Mouse (Mus musculus) MEL (cell line): ENCODE results near the gene Mpv17l2. TPM values are rescaled to one million over a fixed set of nuclear protein-coding genes. Genes with fewer than 3 reads are reported as not detected.

Experiments
- DNase-seq: peaks from one replicate; pipeline ENCODE4 v3.0.0; 2011; ENCODE audit warnings: low read depth, low spot score
- H3K27ac ChIP-seq: 2 replicates; pipeline ENCODE4 v1.5.1; 2012; ENCODE audit warnings: low read depth, mild to moderate bottlenecking, control low read depth, low read length, moderate library complexity; ENCODE audit not compliant: control insufficient read depth
- H3K27me3 ChIP-seq, 2 experiments: fragments of 150-350 bp in 1 of 2; sonication (generic) in 1 of 2; 2 replicates each; pipeline ENCODE4 v1.6.1; 2012; ENCODE audit warnings: low read length in 2 of 2, mild to moderate bottlenecking in 2 of 2, improper control_type of control experiment in 1 of 2, moderate library complexity in 1 of 2; ENCODE audit not compliant: insufficient read depth in 2 of 2, control insufficient read depth in 1 of 2
- H3K36me3 ChIP-seq, 2 experiments: 2 replicates each; pipeline ENCODE4 v1.6.1; 2012 to 2014; ENCODE audit warnings: low read length in 2 of 2, improper control_type of control experiment in 1 of 2, inconsistent platforms in 1 of 2, mild to moderate bottlenecking in 1 of 2; ENCODE audit not compliant: insufficient read depth in 2 of 2, control insufficient read depth in 1 of 2
- H3K4me1 ChIP-seq, 2 experiments: fragments of 150-350 bp in 1 of 2; sonication (generic) in 1 of 2; 2 replicates each; pipeline ENCODE4 v1.6.1; 2012; ENCODE audit warnings: low read length in 2 of 2, improper control_type of control experiment in 1 of 2, mild to moderate bottlenecking in 1 of 2; ENCODE audit not compliant: insufficient read depth in 2 of 2, control insufficient read depth in 1 of 2
- H3K4me3 ChIP-seq, 2 experiments: fragments of 150-350 bp in 1 of 2; sonication (generic) in 1 of 2; 2 replicates each; pipeline ENCODE4 v1.5.1; 2012; ENCODE audit warnings: low read depth in 2 of 2, low read length in 2 of 2, mild to moderate bottlenecking in 2 of 2, moderate library complexity in 2 of 2, control low read depth in 1 of 2, improper control_type of control experiment in 1 of 2; ENCODE audit not compliant: control insufficient read depth in 1 of 2, insufficient read depth in 1 of 2
- H3K79me2 ChIP-seq: 2 replicates; pipeline ENCODE4 v1.6.1; 2012; ENCODE audit warnings: mild to moderate bottlenecking, low read length, moderate library complexity; ENCODE audit not compliant: control insufficient read depth, poor library complexity, insufficient read depth
- H3K9ac ChIP-seq: 2 replicates; pipeline ENCODE4 v1.6.1; 2012; ENCODE audit warnings: low read depth, mild to moderate bottlenecking, control low read depth, low read length, moderate library complexity; ENCODE audit not compliant: control insufficient read depth, poor library complexity, severe bottlenecking
- H3K9me3 ChIP-seq: fragments of 150-350 bp; sonication (generic); replicated peaks from 2 replicates; pipeline ENCODE4 v1.6.1; 2012; ENCODE audit warnings: mild to moderate bottlenecking, low read length, improper control_type of control experiment, moderate library complexity; ENCODE audit not compliant: insufficient read depth
- BHLHE40 ChIP-seq: IDR thresholded peaks from 2 replicates; pipeline ENCODE4 v1.6.1; 2012; ENCODE audit warnings: low read depth, mild to moderate bottlenecking, inconsistent platforms, low read length, improper control_type of control experiment, borderline replicate concordance
- CHD2 ChIP-seq: IDR thresholded peaks from 2 replicates; pipeline ENCODE4 v1.6.1; 2011; ENCODE audit warnings: low read length, improper control_type of control experiment
- CTCF ChIP-seq, 3 experiments: IDR thresholded peaks in 2 of 3; conservative IDR thresholded peaks in 1 of 3; 2 replicates each; pipeline ENCODE4 v1.5.1; 2011 to 2012; ENCODE audit warnings: low read length in 3 of 3, low read depth in 2 of 3, mild to moderate bottlenecking in 2 of 3, improper control_type of control experiment in 1 of 3, inconsistent platforms in 1 of 3, mixed read lengths in 1 of 3, moderate library complexity in 1 of 3; ENCODE audit not compliant: control insufficient read depth in 1 of 3, insufficient read depth in 1 of 3, poor library complexity in 1 of 3, severe bottlenecking in 1 of 3
- GATA1 ChIP-seq: IDR thresholded peaks from 2 replicates; pipeline ENCODE4 v1.6.1; 2011; ENCODE audit warnings: low read depth, low read length, improper control_type of control experiment
- HCFC1 ChIP-seq: IDR thresholded peaks from 2 replicates; pipeline ENCODE4 v1.6.1; 2012; ENCODE audit warnings: low read depth, mild to moderate bottlenecking, inconsistent platforms, low read length, improper control_type of control experiment, moderate library complexity
- MAFK ChIP-seq: IDR thresholded peaks from 2 replicates; pipeline ENCODE4 v1.6.1; 2011; ENCODE audit warnings: low read depth, mild to moderate bottlenecking, low read length, improper control_type of control experiment, borderline replicate concordance
- MEF2A ChIP-seq: IDR thresholded peaks from 2 replicates; pipeline ENCODE4 v1.6.1; 2014; ENCODE audit warnings: low read depth, mild to moderate bottlenecking, inconsistent platforms, low read length, improper control_type of control experiment; ENCODE audit not compliant: poor library complexity, insufficient replicate concordance, severe bottlenecking; ENCODE audit errors: extremely low read depth
- MXI1 ChIP-seq: IDR thresholded peaks from 2 replicates; pipeline ENCODE4 v1.6.1; 2011; ENCODE audit warnings: mild to moderate bottlenecking, low read depth, low read length, improper control_type of control experiment
- NELFE ChIP-seq: IDR thresholded peaks from 2 replicates; pipeline ENCODE4 v1.6.1; 2011; ENCODE audit warnings: low read depth, low read length, improper control_type of control experiment
- TBP ChIP-seq: IDR thresholded peaks from 2 replicates; pipeline ENCODE4 v1.8.0; 2011; ENCODE audit warnings: low read depth, low read length, improper control_type of control experiment
- USF2 ChIP-seq, 2 experiments: IDR thresholded peaks; 2 replicates each; pipeline ENCODE4 v1.6.1; 2011 to 2012; ENCODE audit warnings: improper control_type of control experiment in 2 of 2, low read length in 2 of 2, borderline replicate concordance in 1 of 2, inconsistent platforms in 1 of 2, low read depth in 1 of 2, mild to moderate bottlenecking in 1 of 2; ENCODE audit not compliant: insufficient read depth in 1 of 2
- ZMIZ1 ChIP-seq: IDR thresholded peaks from 2 replicates; pipeline ENCODE4 v1.6.1; 2012; ENCODE audit warnings: low read depth, mild to moderate bottlenecking, inconsistent platforms, low read length, improper control_type of control experiment, moderate library complexity
- polyA plus RNA-seq, 2 experiments: library from polyadenylated mRNA; stranded (reverse) in 1 of 2; unstranded in 1 of 2; fragments of >175 nt in 1 of 2; fragments of >200 nt in 1 of 2; gene quantifications; 2 replicates each; pipeline versions ENCODE4 v1.2.1 to v1.2.4; 2012; ENCODE audit warnings: low replicate concordance in 2 of 2, low read depth in 1 of 2; ENCODE audit not compliant: insufficient read length in 2 of 2, insufficient read depth in 1 of 2, missing spikeins in 1 of 2
- total RNA-seq: library from RNA; depleted of rRNA; stranded (reverse); fragments of 300-350 nt; gene quantifications from 2 replicates; pipeline ENCODE4 v1.2.3, GENCODE M21; 2012

Mpv17l2 gene
- total and polyA plus RNA-seq, 3 experiments: 52.8 to 102 TPM; not detected in 1

GRCm38 (mm10) chr8:70748246-70749096, 12.3 kb downstream of the Mpv17l2 start:
- H3K4me1 ChIP-seq: peaks cover 3 to 10% of the 10 kb centered on the region in 2 experiments; a peak in 3 of 4 replicates
- no peak for TF ChIP-seq MXI1
- DNase-seq: no peak
- no peaks in the 10 kb centered on the region; the same call in 1 of the 2 replicates for H3K79me2 ChIP-seq
- H3K4me3 ChIP-seq: no peak overlapping the region
- no peaks in the 10 kb centered on the region for H3K27me3 ChIP-seq
- H3K36me3 ChIP-seq: peaks cover 0 to 9% of the 10 kb centered on the region in 2 experiments; a peak in 2 of 4 replicates
- H3K27ac ChIP-seq: no peak overlapping the region
- no peak overlapping the region for H3K9ac ChIP-seq
- no peaks in the 10 kb centered on the region for H3K9me3 ChIP-seq

GRCm38 (mm10) chr8:70747211-70747890, 13.4 kb downstream of the Mpv17l2 start:
- TF ChIP-seq CTCF (IDR thresholded peaks at IDR 0.05 in 2 of 3, conservative IDR thresholded peaks at IDR 0.05 in 1 of 3; ENCODE audit: control insufficient read depth in 1 of 3, insufficient read depth in 1 of 3, low read depth in 2 of 3, low read length in 3 of 3, poor library complexity in 1 of 3, severe bottlenecking in 1 of 3) (no peak), USF2 (IDR thresholded peaks at IDR 0.05; ENCODE audit: borderline replicate concordance in 1 of 2, insufficient read depth in 1 of 2, low read depth in 1 of 2, low read length in 2 of 2) (no peak), GATA1 (no peak), ZMIZ1 (no peak), TBP (no peak), MAFK (no peak), BHLHE40 (no peak), MEF2A (no peak), CHD2 (no peak), HCFC1 (no peak), MXI1 (no peak), NELFE (no peak)
- Histone ChIP-seq H3K9me3 (no peaks in the 10 kb centered on the region), H3K4me1 (peaks cover 0 to 3% of the 10 kb centered on the region in 2 experiments; a peak in 2 of 4 replicates), H3K36me3 (peaks cover 0 to 2% of the 10 kb centered on the region in 2 experiments; a peak in 2 of 4 replicates), H3K9ac (no peak overlapping the region), H3K79me2 (no peaks in the 10 kb centered on the region), H3K27me3 (no peaks in the 10 kb centered on the region), H3K4me3 (no peak overlapping the region), H3K27ac (no peak overlapping the region)
- no peak for DNase-seq
